In genomic region chr13:95715356-95715755, GRCm38 (mm10) we compare ENCODE assay signal across 24 mouse cellular contexts. TPM values are rescaled to one million over a fixed set of nuclear protein-coding genes. Genes with fewer than 3 reads are reported as not detected.
A peak's percentile ranks its signal among the peaks of the same experiment; 100 is the strongest.
DNase-seq lines count a peak whose midpoint lies in the region; ATAC-seq and TF ChIP-seq lines count a peak whose summit lies in the region.
"Had no signal": no experiment of that assay in that cellular context is flagged by ENCODE, and none has a peak within 500 bp of the region (broad histone marks: within the 10 kb centered on the region; RNA-seq: fewer than 3 reads in every experiment).

No protein-coding gene starts in this region.

- ATAC-seq in granulocyte monocyte progenitor cell, adult 5-6 weeks (replicated peaks; ENCODE audit: poor library complexity, severe bottlenecking), result no peak
- ATAC-seq: activated CD4-positive, CD25-positive, alpha-beta regulatory T cell, adult 4 months; CD4-positive, CD25-positive, alpha-beta regulatory T cell, adult 4 months; Patski had no signal

- no peak overlapping the region for H3K9ac ChIP-seq in CH12.LX (ENCODE audit: insufficient read depth, low read depth)

- TF ChIP-seq POLR2A in CH12.LX (IDR thresholded peaks at IDR 0.05; ENCODE audit: low read depth, low read length), result no peak

- in situ Hi-C loops in CH12.LX (cut with MboI; ENCODE audit: low pct_ligation_motif_present, low pct_unique_long_range_greater_than_20kb, low sequenced_read_pairs), result loop anchor here (5.0 kb wide), 1 partner anchor 148 kb away; no protein-coding TSS in a partner anchor

- TF ChIP-seq RAD21 in CH12.LX (IDR thresholded peaks at IDR 0.05; ENCODE audit: low read depth, low read length), result no peak

- H3K4me3 ChIP-seq in heart, embryonic 10.5 days, result no peak overlapping the region
- H3K4me3 ChIP-seq in CH12.LX (replicated peaks in 1 of 3; ENCODE audit: low read depth in 2 of 3, low read length in 2 of 3, poor library complexity in 1 of 3), result no peak overlapping the region

- WGBS in heart, embryonic 10.5 days, result 62% methylated on average over 4 of the region's 4 CpGs

- dilution Hi-C loops in CH12.LX (cut with MboI; ENCODE audit: extremely low pct_ligation_motif_present, extremely low pct_unique_long_range_greater_than_20kb, low sequenced_read_pairs), result no loop called here

- no peaks in the 10 kb centered on the region for H3K79me2 ChIP-seq in CH12.LX (replicated peaks; ENCODE audit: control insufficient read depth, extremely low read depth, insufficient read depth, poor library complexity, severe bottlenecking)

- H3K27ac ChIP-seq in heart, embryonic 10.5 days, result no peak overlapping the region
- H3K27ac ChIP-seq in CH12.LX (ENCODE audit: insufficient read depth, low read depth), result no peak overlapping the region

- H3K27me3 ChIP-seq in heart, embryonic 10.5 days (ENCODE audit: insufficient read depth, poor library complexity, severe bottlenecking), result no peaks in the 10 kb centered on the region
- no peaks in the 10 kb centered on the region for H3K27me3 ChIP-seq in CH12.LX (replicated peaks)
- H3K27me3 ChIP-seq: Patski had no signal

- peaks cover 6% of the 10 kb centered on the region for H3K4me1 ChIP-seq in heart, embryonic 10.5 days
- peaks cover 0 to 25% of the 10 kb centered on the region in 2 experiments; a peak in 2 of 4 replicates for H3K4me1 ChIP-seq in CH12.LX (ENCODE audit: control insufficient read depth in 1 of 2, insufficient read depth in 2 of 2)

- H3K9me3 ChIP-seq in heart, embryonic 10.5 days, result no peaks in the 10 kb centered on the region
- no peaks in the 10 kb centered on the region for H3K9me3 ChIP-seq in CH12.LX (replicated peaks; ENCODE audit: low read length)
- H3K9me3 ChIP-seq: G1E had no signal

- DNase-seq in heart, adult 11 months, result peak; percentile 60
- DNase-seq in heart, embryonic 10.5 days (ENCODE audit: low spot score), result no peak
- DNase-seq in 416B (ENCODE audit: low read depth) (peak; percentile 21), CH12.LX (ENCODE audit: extremely low read depth) (peak; percentile 27)
- DNase-seq in induced T-regulatory cell, adult 2 months (ENCODE audit: low read depth), result peak; percentile 50
- no peak for DNase-seq in frontal cortex, adult 2 months (ENCODE audit: extremely low spot score in 1 of 2, low spot score in 1 of 2)
- no peak for DNase-seq in retina, postnatal 1 day
- DNase-seq: adrenal gland, adult 2 months; adrenal gland, adult 8-10 months; adrenal gland, postnatal 10 days; adrenal gland, postnatal 14 days; adrenal gland, postnatal 25 days; adrenal gland, postnatal 36 days; B cell, adult 2 months; cerebellum, adult 11 months; cerebellum, adult 11-12 months; cerebellum, adult 18-20 months; cerebellum, adult 2 months had no signal

- TF ChIP-seq CTCF in CH12.LX (conservative IDR thresholded peaks at IDR 0.05 in 1 of 2, IDR thresholded peaks at IDR 0.05 in 1 of 2; ENCODE audit: low read depth in 2 of 2, low read length in 2 of 2), result no peak

- TF ChIP-seq EP300 in CH12.LX (IDR thresholded peaks at IDR 0.05; ENCODE audit: low read length), result no peak

- H3K4me2 ChIP-seq in CH12.LX (ENCODE audit: insufficient read depth, low read depth, poor library complexity, severe bottlenecking), result no peak overlapping the region

- no peaks in the 10 kb centered on the region for H3K36me3 ChIP-seq in heart, embryonic 10.5 days
- H3K36me3 ChIP-seq in CH12.LX (replicated peaks in 1 of 2; ENCODE audit: control insufficient read depth in 1 of 2, insufficient read depth in 1 of 2, low read length in 1 of 2), result no peaks in the 10 kb centered on the region
- H3K36me3 ChIP-seq: G1E had no signal

TF ChIP-seq in CH12.LX, 34 proteins besides CTCF, POLR2A, EP300 and RAD21:
- TF ChIP-seq USF2 (conservative IDR thresholded peaks at IDR 0.05; ENCODE audit: low read depth, low read length) (no peak), MAFK (IDR thresholded peaks at IDR 0.05; ENCODE audit: insufficient replicate concordance, low read length) (no peak), IRF4 (IDR thresholded peaks at IDR 0.05; ENCODE audit: low read depth, low read length) (no peak), PAX5 (IDR thresholded peaks at IDR 0.05; ENCODE audit: low read length) (no peak), ZMIZ1 (IDR thresholded peaks at IDR 0.05; ENCODE audit: low read depth, low read length) (no peak), SMC3 (IDR thresholded peaks at IDR 0.05; ENCODE audit: low read depth, low read length) (no peak), ZC3H11A (IDR thresholded peaks at IDR 0.05; ENCODE audit: low read depth, low read length) (no peak), MEF2A (IDR thresholded peaks at IDR 0.05; ENCODE audit: borderline replicate concordance, low read depth, low read length) (no peak), BHLHE40 (IDR thresholded peaks at IDR 0.05; ENCODE audit: low read depth, low read length) (no peak), TBP (conservative IDR thresholded peaks at IDR 0.05; ENCODE audit: low read depth, low read length) (no peak), MXI1 (IDR thresholded peaks at IDR 0.05; ENCODE audit: low read depth, low read length) (no peak), CHD1 (IDR thresholded peaks at IDR 0.05; ENCODE audit: low read depth, low read length) (no peak), JUN (IDR thresholded peaks at IDR 0.05; ENCODE audit: insufficient read depth, low read depth, low read length) (no peak)

RNA-seq across cellular contexts. Expression of gene F2rl2, which starts 18.7 kb away (rescaled TPM):
- polyA plus RNA-seq in heart, embryonic 10.5 days (2016; fragmentation: Nextera tagmentation; extraction: Ambion mirVana), result 2.6 and 4.8 TPM in 2 replicates
- not detected in 2 replicates for total RNA-seq in CH12.LX (2012; rRNA removed)
- total RNA-seq in CH12.LX (2014; rRNA removed), result 0.08 TPM in 1 of 2 replicates, not detected in the other
- not detected in 2 replicates for polyA plus RNA-seq in CH12.LX (2012; ENCODE audit: insufficient read length, low read depth)
- 0.99 and 1.3 TPM in 2 replicates for polyA plus RNA-seq in frontal cortex, adult 2 months (2012; rRNA removed)
- total RNA-seq in granulocyte monocyte progenitor cell, adult 5-6 weeks (2014; fragmentation: Nextera tagmentation), result not detected in 2 replicates
- 0.09 and 1.1 TPM in 2 replicates for total RNA-seq in granulocyte monocyte progenitor cell, adult 5-6 weeks (2017)
- total RNA-seq: adrenal gland, postnatal 25 days; MEL had no signal
- polyA plus RNA-seq: G1E, Patski had no signal

Comparison
In these comparisons a context has a peak if more than half of its experiments do, and no peak if none do; other contexts are left out.
1. DNase-seq: peak in heart, adult 11 months (single experiment), 416B (single experiment), CH12.LX (single experiment) and induced T-regulatory cell, adult 2 months (single experiment); none in heart, embryonic 10.5 days (single experiment), frontal cortex, adult 2 months (0 of 2) and retina, postnatal 1 day (single experiment).